Mouse (Mus musculus) forebrain, embryonic 10.5 days (tissue): ENCODE measurements around the gene Lrrc30. TPM values are rescaled to one million over a fixed set of nuclear protein-coding genes. Genes with fewer than 3 reads are reported as not detected.

ENCODE experiments used
- DNase-seq: peaks from one replicate; pipeline ENCODE4 v3.0.0-alpha.2; 2017; ENCODE audit warnings: low spot score; ENCODE audit errors: extremely low spot score
- H3K27ac ChIP-seq: fragments of 300-500 bp; sonication (generic); 2 replicates; pipeline ENCODE4 v1.5.1; 2016; ENCODE audit warnings: mild to moderate bottlenecking
- H3K27me3 ChIP-seq: fragments of 300-500 bp; sonication (generic); 2 replicates; pipeline ENCODE4 v1.6.1; 2016; ENCODE audit warnings: mild to moderate bottlenecking; ENCODE audit not compliant: poor library complexity, severe bottlenecking
- H3K36me3 ChIP-seq: fragments of 300-500 bp; sonication (generic); replicated peaks from 2 replicates; pipeline ENCODE4 v1.6.1; 2016; ENCODE audit warnings: mild to moderate bottlenecking, moderate library complexity
- H3K4me1 ChIP-seq: fragments of 300-500 bp; sonication (generic); 2 replicates; pipeline ENCODE4 v1.6.1; 2016
- H3K4me3 ChIP-seq: fragments of 300-500 bp; sonication (generic); 2 replicates; pipeline ENCODE4 v1.5.1; 2016; ENCODE audit warnings: mild to moderate bottlenecking, moderate library complexity
- H3K9me3 ChIP-seq: fragments of 300-500 bp; sonication (generic); 2 replicates; pipeline ENCODE4 v1.6.1; 2016; ENCODE audit warnings: mild to moderate bottlenecking, moderate library complexity
- WGBS: fragments of 180-500 bp; shearing (Covaris S2); methylation state at CpG from one replicate; pipeline ENCODE4 v1.1.7; 2016; 5-methylcytosine and 5-hydroxymethylcytosine counted together
- polyA plus RNA-seq: library from polyadenylated mRNA; unstranded; fragments of >200 nt; fragmentation: Nextera tagmentation; extraction: Ambion mirVana; gene quantifications from 2 replicates; pipeline ENCODE4 v1.2.1, GENCODE M21; 2016

Lrrc30 gene
- polyA plus RNA-seq, 1 experiment from 2014 or later, result not detected

DNA sequence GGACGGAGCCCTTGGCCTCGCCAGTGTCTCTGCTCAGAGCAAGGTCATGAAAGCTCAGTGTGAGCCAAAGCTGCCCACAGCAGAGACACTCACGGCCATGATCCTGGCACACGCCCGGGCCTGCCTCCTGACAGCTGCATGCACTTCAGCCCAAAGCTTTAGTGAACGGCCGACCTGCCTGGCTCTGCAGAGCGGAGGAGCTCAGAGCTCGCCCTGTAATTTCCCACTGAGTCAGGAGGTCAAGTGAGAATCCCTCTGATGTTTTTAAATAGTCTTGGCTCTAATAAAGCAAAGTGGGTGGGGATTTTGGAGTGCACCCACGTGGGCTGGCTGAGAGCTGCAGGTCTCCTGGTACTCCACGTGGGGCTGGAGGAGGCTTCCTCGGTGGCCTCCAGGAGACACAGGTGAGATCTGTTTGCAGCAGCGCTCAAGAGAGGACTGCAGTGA lies 3.3 kb downstream of the Lrrc30 start:
- 53% methylated on average over 13 of the region's 13 CpGs for WGBS
- H3K9me3 ChIP-seq, result 0 out of 2 replicates have a peak, but pooled peaks cover 3% of the 10 kb centered on the region
- H3K36me3 ChIP-seq, result no peaks in the 10 kb centered on the region
- peaks cover 18% of the 10 kb centered on the region for H3K4me1 ChIP-seq
- 0 out of 2 replicates have a peak, but pooled peaks cover 4% of the 10 kb centered on the region for H3K27me3 ChIP-seq
- DNase-seq, result no peak
- H3K27ac ChIP-seq, result peak overlapping the region; percentile 40; the same call in 1 of the 2 replicates
- no peak overlapping the region for H3K4me3 ChIP-seq

GRCm38 (mm10) chr17:67628475-67628874 lies 4.0 kb downstream of the Lrrc30 start:
- Histone ChIP-seq H3K36me3 (no peaks in the 10 kb centered on the region), H3K9me3 (0 out of 2 replicates have a peak, but pooled peaks cover 3% of the 10 kb centered on the region), H3K4me3 (no peak overlapping the region), H3K4me1 (peaks cover 18% of the 10 kb centered on the region), H3K27ac (no peak overlapping the region), H3K27me3 (0 out of 2 replicates have a peak, but pooled peaks cover 4% of the 10 kb centered on the region)
- no peak for DNase-seq
- WGBS, result 94% methylated on average over 15 of the region's 15 CpGs

GRCm38 (mm10) chr17:67625431-67625830 lies 7.1 kb downstream of the Lrrc30 start:
- H3K9me3 ChIP-seq, result 0 out of 2 replicates have a peak, but pooled peaks cover 2% of the 10 kb centered on the region
- no peak for DNase-seq
- no peaks in the 10 kb centered on the region for H3K27me3 ChIP-seq
- no peaks in the 10 kb centered on the region for H3K36me3 ChIP-seq
- H3K27ac ChIP-seq, result no peak overlapping the region
- 83% methylated on average over 5 of the region's 5 CpGs for WGBS
- H3K4me1 ChIP-seq, result peaks cover 20% of the 10 kb centered on the region
- H3K4me3 ChIP-seq, result no peak overlapping the region

DNA sequence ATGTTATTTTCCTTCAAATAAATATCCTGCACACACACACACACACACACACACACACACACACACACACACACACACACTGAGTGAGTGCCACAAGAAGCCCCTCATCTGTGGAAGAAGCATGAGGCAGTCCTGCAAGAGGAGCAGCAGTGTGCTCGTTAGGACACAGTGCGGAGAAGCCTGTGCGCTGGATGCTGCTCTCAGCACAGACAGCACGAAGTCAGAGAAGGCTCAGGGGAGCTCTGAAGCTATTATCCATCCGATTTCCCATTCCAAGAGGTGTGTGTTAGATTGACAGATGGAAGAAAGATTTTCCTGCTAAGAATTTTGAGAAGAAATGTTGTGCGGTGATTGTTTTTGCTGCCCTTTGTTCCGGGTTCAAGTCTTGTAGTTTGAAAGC lies 13.5 kb downstream of the Lrrc30 start:
- DNase-seq, result no peak
- Histone ChIP-seq H3K4me3 (no peak overlapping the region), H3K27ac (no peak overlapping the region), H3K27me3 (no peaks in the 10 kb centered on the region), H3K36me3 (no peaks in the 10 kb centered on the region), H3K9me3 (no peaks in the 10 kb centered on the region), H3K4me1 (peaks cover 5% of the 10 kb centered on the region)
- WGBS, result 79% methylated on average over 7 of the region's 7 CpGs

DNA sequence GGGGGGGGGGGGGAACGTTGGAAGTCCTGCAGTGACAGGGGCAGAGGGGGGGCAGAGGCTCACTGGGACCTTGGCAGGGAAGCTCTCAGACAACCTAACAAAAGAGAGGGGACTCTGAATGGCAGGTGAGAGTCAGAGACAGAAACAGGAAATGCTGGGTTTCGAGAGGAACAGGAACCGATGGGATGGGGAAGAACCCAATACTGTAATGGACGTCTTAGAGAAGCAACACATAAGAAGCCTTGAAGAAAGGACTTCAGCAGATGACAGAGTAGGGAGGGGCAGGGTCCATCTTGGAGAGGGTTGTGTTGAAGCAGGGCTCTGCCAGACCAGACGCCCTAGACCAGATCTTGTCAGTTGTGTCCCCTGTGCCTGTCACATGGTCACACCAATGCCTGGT lies 18.1 kb downstream of the Lrrc30 start:
- H3K4me3 ChIP-seq, result no peak overlapping the region
- no peaks in the 10 kb centered on the region for H3K27me3 ChIP-seq
- no peaks in the 10 kb centered on the region for H3K36me3 ChIP-seq
- DNase-seq, result no peak
- no peaks in the 10 kb centered on the region for H3K9me3 ChIP-seq
- no peak overlapping the region for H3K27ac ChIP-seq
- 75% methylated on average over 5 of the region's 5 CpGs for WGBS
- no peaks in the 10 kb centered on the region; the same call in 1 of the 2 replicates for H3K4me1 ChIP-seq

- H3K4me3 ChIP-seq, result no peak overlapping the region
- no peak for DNase-seq
- 88% methylated on average over 1 of the region's 1 CpGs for WGBS
- no peaks in the 10 kb centered on the region; the same call in 1 of the 2 replicates for H3K4me1 ChIP-seq
- no peaks in the 10 kb centered on the region for H3K36me3 ChIP-seq
- H3K9me3 ChIP-seq, result no peaks in the 10 kb centered on the region
- no peaks in the 10 kb centered on the region for H3K27me3 ChIP-seq
- no peak overlapping the region for H3K27ac ChIP-seq
Observed at GRCm38 (mm10) chr17:67612576-67612975, 19.9 kb downstream of the Lrrc30 start.

- H3K27me3 ChIP-seq, result no peaks in the 10 kb centered on the region
- H3K27ac ChIP-seq, result no peak overlapping the region
- no peak for DNase-seq
- no peaks in the 10 kb centered on the region; the same call in 1 of the 2 replicates for H3K4me1 ChIP-seq
- no peaks in the 10 kb centered on the region for H3K9me3 ChIP-seq
- H3K4me3 ChIP-seq, result no peak overlapping the region
- 90% methylated on average over 3 of the region's 3 CpGs for WGBS
- no peaks in the 10 kb centered on the region for H3K36me3 ChIP-seq
Observed at GRCm38 (mm10) chr17:67612151-67612550, 20.4 kb downstream of the Lrrc30 start.

- no peak overlapping the region for H3K27ac ChIP-seq
- H3K4me1 ChIP-seq, result no peaks in the 10 kb centered on the region
- H3K27me3 ChIP-seq, result no peaks in the 10 kb centered on the region
- no peak for DNase-seq
- no peaks in the 10 kb centered on the region for H3K36me3 ChIP-seq
- 67% methylated on average over 4 of the region's 4 CpGs for WGBS
- H3K9me3 ChIP-seq, result no peaks in the 10 kb centered on the region
- no peak overlapping the region for H3K4me3 ChIP-seq
Observed at GRCm38 (mm10) chr17:67604446-67604845, 28.1 kb downstream of the Lrrc30 start.

- no peaks in the 10 kb centered on the region for H3K36me3 ChIP-seq
- no peak for DNase-seq
- 86% methylated on average over 4 of the region's 4 CpGs for WGBS
Observed at GRCm38 (mm10) chr17:67602556-67602955, 30.0 kb downstream of the Lrrc30 start.

DNA sequence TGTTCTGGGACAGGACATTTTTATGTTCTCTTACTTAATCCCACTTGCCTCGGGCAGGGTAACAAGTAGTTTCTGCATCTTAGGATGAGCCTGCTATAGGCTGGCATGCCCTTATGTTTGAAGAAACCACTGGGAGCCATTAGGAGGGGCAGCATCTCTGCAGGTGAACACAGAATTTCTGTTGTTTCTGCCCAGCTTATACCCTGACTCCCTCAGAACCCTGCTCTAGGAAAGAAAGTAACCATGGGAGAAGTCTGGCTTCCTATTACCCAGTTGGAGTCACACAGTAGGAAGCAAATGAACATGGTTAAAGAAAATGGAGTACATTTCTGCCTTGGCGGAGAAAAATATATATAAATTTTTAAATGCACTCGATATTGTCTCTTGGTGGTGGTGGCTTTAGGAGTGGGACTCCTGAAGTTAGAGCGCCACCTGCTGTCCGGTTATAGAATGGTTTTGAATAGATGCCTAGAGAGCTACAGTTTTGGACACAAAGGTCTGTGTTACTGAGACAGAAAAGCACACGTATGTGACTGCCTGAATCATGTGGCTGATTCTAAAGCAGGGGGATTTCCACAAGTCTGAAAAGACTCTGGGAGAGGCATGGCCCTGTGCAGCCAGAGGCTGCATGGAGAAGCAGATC lies 47.5 kb downstream of the Lrrc30 start:
- no peaks in the 10 kb centered on the region for H3K9me3 ChIP-seq
- H3K4me1 ChIP-seq, result no peaks in the 10 kb centered on the region
- DNase-seq, result peak; percentile 77
- 31% methylated on average over 6 of the region's 6 CpGs for WGBS
- no peak overlapping the region for H3K4me3 ChIP-seq
- no peaks in the 10 kb centered on the region for H3K36me3 ChIP-seq
- H3K27me3 ChIP-seq, result no peaks in the 10 kb centered on the region
- no peak overlapping the region for H3K27ac ChIP-seq

More at GRCm38 (mm10) chr17:67602556-67602955, 30.0 kb downstream of the Lrrc30 start:
- H3K4me1 ChIP-seq, result no peaks in the 10 kb centered on the region
- no peak overlapping the region for H3K4me3 ChIP-seq
- H3K9me3 ChIP-seq, result no peaks in the 10 kb centered on the region
- H3K27me3 ChIP-seq, result no peaks in the 10 kb centered on the region
- no peak overlapping the region for H3K27ac ChIP-seq

DNA sequence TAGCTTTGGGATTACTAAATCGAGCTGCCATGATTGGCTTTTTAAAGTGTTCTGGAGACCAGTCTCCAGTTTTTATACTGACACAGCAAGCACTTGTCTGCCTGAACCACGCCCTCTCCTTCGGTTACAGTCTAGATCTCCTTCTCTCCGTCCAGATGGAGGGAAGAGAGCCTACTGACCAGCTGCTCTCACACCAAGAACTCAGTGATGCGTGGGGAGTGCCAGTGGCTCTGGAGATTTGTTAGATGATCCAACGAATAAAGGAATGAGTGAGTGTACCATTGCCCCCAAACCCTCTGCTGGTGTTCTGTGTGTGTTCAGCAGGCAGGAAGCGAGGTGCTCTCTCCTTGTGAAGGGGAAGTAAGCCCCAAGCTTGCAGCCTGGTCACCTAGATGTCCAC lies 48.0 kb downstream of the Lrrc30 start:
- Histone ChIP-seq H3K27ac (no peak overlapping the region), H3K9me3 (no peaks in the 10 kb centered on the region), H3K4me3 (no peak overlapping the region), H3K4me1 (no peaks in the 10 kb centered on the region), H3K36me3 (no peaks in the 10 kb centered on the region), H3K27me3 (no peaks in the 10 kb centered on the region)
- no peak for DNase-seq
- WGBS, result 72% methylated on average over 7 of the region's 7 CpGs

- Histone ChIP-seq H3K4me1 (no peaks in the 10 kb centered on the region), H3K27ac (no peak overlapping the region), H3K9me3 (no peaks in the 10 kb centered on the region), H3K36me3 (no peaks in the 10 kb centered on the region), H3K4me3 (no peak overlapping the region), H3K27me3 (no peaks in the 10 kb centered on the region)
- DNase-seq, result no peak
- WGBS, result 72% methylated on average over 7 of the region's 7 CpGs
Observed at GRCm38 (mm10) chr17:67583422-67583821, 49.1 kb downstream of the Lrrc30 start.

DNA sequence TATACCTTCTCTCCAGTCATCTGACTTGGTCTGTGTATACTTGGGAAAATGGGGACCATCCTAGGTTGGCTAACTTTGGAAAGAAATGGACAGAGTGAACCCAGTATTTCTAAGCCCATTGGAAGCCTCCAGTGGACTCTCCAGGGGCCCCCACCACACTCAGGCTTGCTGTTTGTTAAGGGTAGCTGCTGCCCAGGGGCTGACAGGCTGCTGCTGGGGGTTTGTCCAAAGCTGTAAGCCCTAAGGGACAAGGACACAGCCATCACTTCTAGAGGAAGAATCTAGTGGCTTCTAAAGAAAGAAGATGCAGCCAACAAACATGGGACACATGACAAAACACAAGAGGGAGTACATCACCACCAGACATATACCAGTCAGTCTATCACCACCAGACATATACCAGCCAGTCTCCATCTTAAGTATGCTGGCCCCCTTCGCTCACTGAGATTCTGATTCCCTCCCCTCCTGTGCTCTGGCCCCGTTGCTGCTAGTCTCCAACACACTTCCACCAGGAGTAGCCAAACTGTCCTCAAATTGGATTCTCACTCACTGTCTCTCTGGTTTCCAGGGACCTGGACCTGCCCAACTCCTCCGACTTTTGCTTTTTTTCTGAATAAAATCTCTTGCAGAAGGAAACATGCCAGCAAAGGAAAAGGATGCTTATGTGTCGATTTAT lies 49.7 kb downstream of the Lrrc30 start:
- H3K9me3 ChIP-seq, result no peaks in the 10 kb centered on the region
- H3K4me1 ChIP-seq, result no peaks in the 10 kb centered on the region
- 87% methylated on average over 4 of the region's 4 CpGs for WGBS
- H3K4me3 ChIP-seq, result no peak overlapping the region
- no peaks in the 10 kb centered on the region for H3K27me3 ChIP-seq
- H3K36me3 ChIP-seq, result no peaks in the 10 kb centered on the region
- no peak for DNase-seq
- H3K27ac ChIP-seq, result no peak overlapping the region
